Mouse (Mus musculus) liver, postnatal 0 days (tissue): ENCODE data around the gene Dnaja3. TPM values are rescaled to one million over a fixed set of nuclear protein-coding genes. Genes with fewer than 3 reads are reported as not detected.

ENCODE experiments used
- ATAC-seq: fragments of 200-750 bp; cut with Nextera tagmentation; 2 replicates; pipeline ENCODE4 v1.8.0; 2017; ENCODE audit warnings: mild to moderate bottlenecking, moderate library complexity
- DNase-seq: peaks from one replicate; pipeline ENCODE4 v3.0.0-alpha.2; 2016
- H3K27ac ChIP-seq: fragments of 300-500 bp; sonication (generic); 2 replicates; pipeline ENCODE4 v1.5.1; 2014; ENCODE audit warnings: antibody characterized with exemption, moderate library complexity, mild to moderate bottlenecking, low read depth
- H3K27me3 ChIP-seq: fragments of 300-500 bp; sonication (generic); 2 replicates; pipeline ENCODE4 v1.6.1; 2014; ENCODE audit warnings: low read length, control low read depth, mixed read lengths; ENCODE audit not compliant: insufficient read depth
- H3K36me3 ChIP-seq: fragments of 300-500 bp; sonication (generic); replicated peaks from 2 replicates; pipeline ENCODE4 v1.6.1; 2014; ENCODE audit warnings: mild to moderate bottlenecking, control low read depth, low read length, moderate library complexity, mixed read lengths; ENCODE audit not compliant: insufficient read depth
- H3K4me1 ChIP-seq: fragments of 300-500 bp; sonication (generic); 2 replicates; pipeline ENCODE4 v1.6.1; 2014; ENCODE audit warnings: antibody characterized with exemption, mild to moderate bottlenecking, control low read depth; ENCODE audit not compliant: insufficient read depth
- H3K4me2 ChIP-seq: fragments of 300-500 bp; sonication (generic); 2 replicates; pipeline ENCODE4 v1.6.1; 2014; ENCODE audit warnings: low read depth, mild to moderate bottlenecking, low read length, moderate library complexity, mixed read lengths
- H3K4me3 ChIP-seq: fragments of 300-500 bp; sonication (generic); 2 replicates; pipeline ENCODE4 v1.5.1; 2014; ENCODE audit warnings: low read depth, low read length
- H3K9ac ChIP-seq: fragments of 300-500 bp; sonication (generic); replicated peaks from 2 replicates; pipeline ENCODE4 v1.6.1; 2014; ENCODE audit warnings: mild to moderate bottlenecking, moderate library complexity
- H3K9me3 ChIP-seq: fragments of 300-500 bp; sonication (generic); 2 replicates; pipeline ENCODE4 v1.6.1; 2016; ENCODE audit warnings: mild to moderate bottlenecking, control low read depth, low read length, mixed read lengths
- CTCF ChIP-seq: sonication (generic); IDR thresholded peaks from 2 replicates; pipeline ENCODE4 v1.5.1; 2016; ENCODE audit warnings: antibody characterized with exemption, low read depth
- EP300 ChIP-seq: IDR thresholded peaks from 2 replicates; pipeline ENCODE4 v1.6.1; 2016; ENCODE audit warnings: antibody characterized with exemption, low read depth, mild to moderate bottlenecking
- WGBS: fragments of 180-500 bp; shearing (Covaris S2); extraction: QIAGEN DNeasy Blood & Tissue Kit; methylation state at CpG from one replicate; pipeline ENCODE4 v1.1.7; 2014; ENCODE audit not compliant: insufficient replicate concordance; 5-methylcytosine and 5-hydroxymethylcytosine counted together
- polyA plus RNA-seq: library from polyadenylated mRNA; unstranded; fragments of >200 nt; fragmentation: Nextera tagmentation; extraction: Ambion mirVana; gene quantifications from 2 replicates; pipeline ENCODE4 v1.2.1, GENCODE M21; 2015

Dnaja3 gene
- polyA plus RNA-seq, 1 experiment from 2014 or later = 70.5 TPM

- Histone ChIP-seq H3K9me3 (no peaks in the 10 kb centered on the region), H3K36me3 (peaks cover 16% of the 10 kb centered on the region), H3K9ac (peak overlapping the region; percentile 76), H3K4me2 (peak overlapping the region; percentile 92), H3K27me3 (no peaks in the 10 kb centered on the region), H3K4me1 (peaks cover 42% of the 10 kb centered on the region), H3K4me3 (peak overlapping the region; percentile 65), H3K27ac (peak overlapping the region; percentile 89)
- WGBS = 9% methylated on average over 17 of the region's 17 CpGs
- no peak for TF ChIP-seq CTCF
- peak; percentile 84 for ATAC-seq
- DNase-seq = peak; percentile 61
Observed at GRCm38 (mm10) chr16:4640267-4641005, 647 bp downstream of the Dnaja3 start.

DNA sequence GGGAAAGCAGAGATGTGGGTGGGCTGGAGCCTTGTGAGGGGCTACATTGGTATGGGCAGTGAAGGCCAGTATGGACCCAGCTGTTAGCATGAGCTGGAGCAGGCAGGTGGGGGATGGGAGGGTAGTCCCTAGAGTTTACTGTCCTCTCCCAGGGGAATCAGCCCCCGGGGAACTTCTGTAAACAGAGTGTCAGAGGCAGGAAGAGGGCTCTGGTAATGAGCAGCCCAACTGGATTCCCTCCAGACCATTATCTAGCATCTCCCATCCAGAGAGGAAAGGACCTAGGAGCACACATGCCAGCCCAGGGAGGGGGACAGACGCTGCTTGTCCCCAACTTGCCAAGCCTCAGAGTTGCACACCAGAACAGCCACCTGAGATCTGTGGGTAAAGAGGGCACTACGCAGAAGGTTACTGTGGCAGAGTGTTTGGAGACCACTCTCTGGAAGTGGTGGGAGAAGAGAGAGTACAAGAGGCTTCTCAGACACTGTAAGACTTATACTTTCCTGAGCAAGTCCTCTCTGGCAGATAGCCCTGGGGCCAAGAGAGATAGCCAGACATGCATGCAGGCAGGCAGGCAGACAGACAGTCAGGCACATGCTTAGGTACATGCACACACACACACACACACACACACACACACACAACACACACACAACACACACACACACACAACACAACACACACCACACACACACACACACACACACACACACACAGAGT lies 1.5 kb downstream of the Dnaja3 start:
- DNase-seq (peak; percentile 52), ATAC-seq (peak; percentile 6; the same call in 1 of the 2 replicates)
- TF ChIP-seq CTCF = no peak
- TF ChIP-seq EP300 = no peak
- Histone ChIP-seq H3K27me3 (no peaks in the 10 kb centered on the region), H3K9me3 (no peaks in the 10 kb centered on the region), H3K4me1 (peaks cover 42% of the 10 kb centered on the region), H3K9ac (peak overlapping the region; percentile 35), H3K4me2 (peak overlapping the region; percentile 92), H3K36me3 (peaks cover 16% of the 10 kb centered on the region), H3K27ac (peak overlapping the region; percentile 89), H3K4me3 (peak overlapping the region; percentile 65; the same call in 1 of the 2 replicates)
- 53% methylated on average over 3 of the region's 3 CpGs for WGBS

DNA sequence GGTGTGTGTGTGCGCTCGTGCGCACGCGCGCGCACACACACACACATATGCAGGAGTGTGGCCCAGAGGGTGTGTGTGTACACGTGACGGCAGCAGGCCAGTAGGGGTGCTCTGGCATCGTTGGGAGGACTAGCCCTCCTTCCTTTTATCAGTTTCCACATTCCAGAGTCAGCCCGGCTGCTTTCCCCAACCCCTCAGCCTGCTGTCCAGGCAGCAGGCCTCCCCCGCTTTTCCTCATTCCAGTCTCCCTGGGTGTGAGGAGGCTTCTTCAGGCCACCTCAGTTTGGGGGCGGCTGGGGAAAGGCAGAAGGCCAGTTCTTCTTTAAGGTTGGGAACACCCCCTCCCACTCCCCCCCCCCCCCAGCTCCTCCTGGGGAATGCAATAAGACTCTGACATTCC lies 2.4 kb downstream of the Dnaja3 start:
- peaks cover 42% of the 10 kb centered on the region for H3K4me1 ChIP-seq
- TF ChIP-seq CTCF (no peak), EP300 (no peak)
- H3K9ac ChIP-seq = no peak overlapping the region; the same call in 1 of the 2 replicates
- DNase-seq (no peak), ATAC-seq (no peak; the same call in 1 of the 2 replicates)
- no peaks in the 10 kb centered on the region for H3K27me3 ChIP-seq
- H3K27ac ChIP-seq = peak overlapping the region; percentile 89
- 66% methylated on average over 13 of the region's 13 CpGs for WGBS
- H3K36me3 ChIP-seq = peaks cover 18% of the 10 kb centered on the region
- no peaks in the 10 kb centered on the region for H3K9me3 ChIP-seq
- H3K4me2 ChIP-seq = no peak overlapping the region
- no peak overlapping the region for H3K4me3 ChIP-seq

DNA sequence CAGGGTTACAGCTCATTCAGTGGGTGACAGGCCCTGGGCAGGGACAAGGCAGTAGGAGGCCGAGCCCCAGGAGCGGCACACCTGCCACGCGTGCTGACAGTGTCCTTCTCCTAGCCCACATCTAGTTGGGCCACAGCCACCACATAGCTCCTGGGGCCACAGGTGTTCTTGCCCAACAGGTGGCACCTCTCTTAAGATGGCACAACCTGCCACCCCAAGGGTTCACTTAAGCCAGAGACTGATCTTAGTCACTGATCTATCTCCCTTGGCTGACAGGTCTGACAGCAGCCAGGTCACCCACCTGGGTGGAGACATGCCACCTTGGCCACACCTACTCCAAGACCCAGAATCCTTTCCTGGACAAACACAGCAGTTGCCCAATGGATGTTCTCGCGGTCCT lies 3.1 kb downstream of the Dnaja3 start:
- Histone ChIP-seq H3K9ac (peak overlapping the region; percentile 21; the same call in 1 of the 2 replicates), H3K4me3 (no peak overlapping the region), H3K9me3 (no peaks in the 10 kb centered on the region), H3K36me3 (peaks cover 18% of the 10 kb centered on the region), H3K4me1 (peaks cover 42% of the 10 kb centered on the region), H3K27ac (0 out of 2 replicates have a peak overlapping the region, but pooled peaks have one; percentile 89), H3K27me3 (no peaks in the 10 kb centered on the region), H3K4me2 (no peak overlapping the region)
- ATAC-seq (no peak), DNase-seq (no peak)
- TF ChIP-seq CTCF = no peak
- TF ChIP-seq EP300 = no peak
- 84% methylated on average over 6 of the region's 6 CpGs for whole genome bisulfite sequencing

DNA sequence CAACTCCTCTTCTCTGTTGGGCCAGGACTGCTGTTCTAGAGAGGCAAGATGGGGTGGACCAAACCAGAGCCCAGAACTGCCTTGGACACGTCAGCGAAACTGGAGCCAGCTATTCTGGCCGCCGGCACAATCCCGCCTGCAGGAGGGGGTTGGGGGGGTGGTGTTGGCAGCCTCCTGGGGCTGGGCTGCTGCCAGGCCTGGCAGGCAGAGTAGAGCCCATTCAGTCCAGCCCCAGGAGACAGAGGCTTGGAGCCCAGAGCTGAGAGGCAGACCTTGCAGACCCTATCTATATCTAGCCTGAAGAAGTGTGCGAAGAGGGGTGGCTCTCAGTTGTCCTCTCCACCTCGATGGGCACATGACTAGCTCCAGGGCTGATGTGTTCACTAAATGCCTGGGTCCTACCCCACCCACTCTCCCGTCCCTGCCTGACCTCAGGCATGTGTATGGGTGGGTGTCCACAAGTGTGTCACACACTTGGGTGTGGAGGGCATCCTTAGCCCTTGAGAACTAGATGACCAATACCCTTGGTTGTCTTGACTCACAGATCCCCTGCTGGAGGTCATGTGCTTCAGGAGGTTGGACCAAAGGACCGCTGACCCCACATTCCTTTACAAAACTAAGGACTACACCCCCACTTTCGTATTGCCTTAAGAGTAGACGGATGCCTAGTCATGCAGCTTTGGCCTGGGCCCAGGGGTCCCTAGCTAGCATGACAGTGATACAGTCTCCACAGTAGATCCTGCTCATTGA lies 4.1 kb downstream of the Dnaja3 start:
- Histone ChIP-seq H3K4me2 (no peak overlapping the region), H3K27me3 (no peaks in the 10 kb centered on the region), H3K4me3 (no peak overlapping the region), H3K27ac (no peak overlapping the region), H3K36me3 (peaks cover 23% of the 10 kb centered on the region), H3K9me3 (no peaks in the 10 kb centered on the region), H3K9ac (peak overlapping the region; percentile 26), H3K4me1 (peaks cover 42% of the 10 kb centered on the region)
- no peak for ATAC-seq
- TF ChIP-seq CTCF (no peak), EP300 (no peak)
- WGBS = 79% methylated on average over 11 of the region's 11 CpGs
- DNase-seq = peak; percentile 50

DNA sequence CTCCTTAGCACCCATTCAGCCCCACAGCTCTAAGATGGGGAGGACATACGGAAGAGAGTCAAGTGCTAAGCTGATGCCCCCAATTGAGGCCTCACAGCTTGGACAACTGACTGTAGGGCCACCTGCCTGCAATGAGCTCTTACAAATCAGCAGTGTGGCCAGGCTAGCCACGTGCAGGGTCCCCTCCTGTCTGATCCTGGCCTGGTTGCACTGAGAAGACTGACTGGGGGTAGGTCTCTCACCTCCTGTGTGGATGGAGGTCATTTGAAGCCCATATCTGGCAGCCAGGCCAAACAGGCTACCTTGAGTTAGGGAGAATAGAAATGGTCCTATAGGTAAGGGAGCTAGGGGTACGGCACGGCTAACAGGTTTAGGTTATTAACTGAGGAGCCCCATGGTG lies 6.1 kb downstream of the Dnaja3 start:
- WGBS = 77% methylated on average over 4 of the region's 4 CpGs
- H3K9ac ChIP-seq = no peak overlapping the region
- DNase-seq = no peak
- H3K4me3 ChIP-seq = no peak overlapping the region
- H3K4me2 ChIP-seq = no peak overlapping the region
- H3K36me3 ChIP-seq = peaks cover 40% of the 10 kb centered on the region
- TF ChIP-seq EP300 (no peak), CTCF (no peak)
- H3K4me1 ChIP-seq = peaks cover 27% of the 10 kb centered on the region
- H3K27ac ChIP-seq = no peak overlapping the region
- no peaks in the 10 kb centered on the region for H3K27me3 ChIP-seq
- no peak for ATAC-seq
- H3K9me3 ChIP-seq = no peaks in the 10 kb centered on the region
